Mouse (Mus musculus) megakaryocyte, embryonic 14.5 days (primary cell): ENCODE results near the gene Irs3.

Experiments used
- FLI1 ChIP-seq: IDR thresholded peaks from 2 replicates; pipeline ENCODE4 v1.6.1; 2012; ENCODE audit warnings: low read length, inconsistent platforms, mixed read lengths
- GATA1 ChIP-seq: IDR thresholded peaks from 3 replicates; pipeline ENCODE4 v1.6.1; 2012; ENCODE audit warnings: mixed read lengths, low read length, inconsistent platforms, borderline replicate concordance

GRCm38 (mm10) chr5:137600281-137600618, 45.3 kb downstream of the Irs3 start:
- TF ChIP-seq GATA1 = no peak
- TF ChIP-seq FLI1 = no peak
